Mouse (Mus musculus) liver, embryonic 14.5 days (tissue): ENCODE data around the gene Urb1.

Source experiments
- CTCF ChIP-seq: IDR thresholded peaks from 2 replicates; pipeline ENCODE4 v1.5.1; 2016; ENCODE audit warnings: antibody characterized with exemption, low read depth, control low read depth
- EP300 ChIP-seq: IDR thresholded peaks from 2 replicates; pipeline ENCODE4 v1.6.1; 2016; ENCODE audit warnings: antibody characterized with exemption, low read depth

GRCm38 (mm10) chr16:90829136-90829535, 18.9 kb upstream of the Urb1 start:
- TF ChIP-seq EP300 (no peak), CTCF (no peak)
